Mouse (Mus musculus) intestine, postnatal 0 days (tissue): ENCODE measurements around the gene S1pr1. TPM values are rescaled to one million over a fixed set of nuclear protein-coding genes. Genes with fewer than 3 reads are reported as not detected.

ENCODE experiments used
- ATAC-seq: fragments of 200-750 bp; cut with Nextera tagmentation; 2 replicates; pipeline ENCODE4 v1.8.0; 2017; ENCODE audit warnings: mild to moderate bottlenecking, moderate TSS enrichment, moderate library complexity
- H3K27ac ChIP-seq: fragments of 300-500 bp; sonication (generic); 2 replicates; pipeline ENCODE4 v1.5.1; 2014; ENCODE audit warnings: mild to moderate bottlenecking, low read depth, low read length, moderate library complexity
- H3K27me3 ChIP-seq: fragments of 300-500 bp; sonication (generic); replicated peaks from 2 replicates; pipeline ENCODE4 v1.6.1; 2014; ENCODE audit warnings: low read length, mixed read lengths; ENCODE audit not compliant: control insufficient read depth, insufficient read depth
- H3K36me3 ChIP-seq: fragments of 300-500 bp; sonication (generic); 2 replicates; pipeline ENCODE4 v1.6.1; 2014; ENCODE audit warnings: mild to moderate bottlenecking, moderate library complexity; ENCODE audit not compliant: control insufficient read depth, insufficient read depth
- H3K4me1 ChIP-seq: fragments of 300-500 bp; sonication (generic); replicated peaks from 2 replicates; pipeline ENCODE4 v1.6.1; 2014; ENCODE audit warnings: antibody characterized with exemption, low read length, mixed read lengths; ENCODE audit not compliant: control insufficient read depth, insufficient read depth
- H3K4me2 ChIP-seq: fragments of 300-500 bp; sonication (generic); replicated peaks from 2 replicates; pipeline ENCODE4 v1.6.1; 2014; ENCODE audit warnings: low read depth, mild to moderate bottlenecking, moderate library complexity
- H3K4me3 ChIP-seq: fragments of 300-500 bp; sonication (generic); 2 replicates; pipeline ENCODE4 v1.5.1; 2014; ENCODE audit warnings: low read depth, low read length
- H3K9ac ChIP-seq: fragments of 300-500 bp; sonication (generic); 2 replicates; pipeline ENCODE4 v1.6.1; 2014; ENCODE audit warnings: mild to moderate bottlenecking, low read depth, low read length
- H3K9me3 ChIP-seq: fragments of 300-500 bp; sonication (generic); 2 replicates; pipeline ENCODE4 v1.6.1; 2016; ENCODE audit warnings: mixed run types; ENCODE audit not compliant: control insufficient read depth
- CTCF ChIP-seq: sonication (generic); IDR thresholded peaks from 2 replicates; pipeline ENCODE4 v1.5.1; 2016; ENCODE audit warnings: low read depth, mild to moderate bottlenecking, control low read depth, antibody characterized with exemption, moderate library complexity
- WGBS: fragments of 180-500 bp; shearing (Covaris S2); extraction: QIAGEN DNeasy Blood & Tissue Kit; methylation state at CpG from one replicate; pipeline ENCODE4 v1.1.7; 2014; 5-methylcytosine and 5-hydroxymethylcytosine counted together
- polyA plus RNA-seq: library from polyadenylated mRNA; unstranded; fragments of >200 nt; fragmentation: Nextera tagmentation; extraction: Ambion mirVana; gene quantifications from 2 replicates; pipeline ENCODE4 v1.2.1, GENCODE M21; 2015

The S1pr1 gene
- 7.6 and 8.3 TPM in 2 replicates for polyA plus RNA-seq

- WGBS = 3% methylated on average over 51 of the region's 51 CpGs
- TF ChIP-seq CTCF = peak; percentile 32; the same call in 1 of the 2 replicates
These were observed at the start of gene S1pr1 for GRCm38 (mm10) chr3:115714671-115715651. Gene S1pr1, minus strand, starts transcription at chr3:115715072.

DNA sequence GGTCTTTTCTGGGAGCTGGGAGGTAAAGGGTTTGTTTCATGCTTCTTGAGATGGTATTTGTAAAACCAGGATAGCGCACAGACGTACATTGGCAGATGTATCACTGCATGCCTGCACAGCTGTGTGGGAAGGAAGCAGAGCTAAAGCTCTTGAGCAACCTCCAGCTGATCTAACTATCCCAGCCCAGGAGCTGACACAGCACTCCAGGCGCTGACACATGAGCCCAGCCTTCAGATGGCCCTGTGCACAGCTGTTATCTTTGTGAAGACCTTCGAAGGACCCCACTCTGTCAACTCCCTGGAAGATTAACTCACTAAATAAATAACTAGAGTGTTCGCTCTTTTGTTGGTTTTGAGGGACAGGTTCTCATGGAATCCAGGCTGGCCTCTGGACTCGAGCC is 48.4 kb upstream of the S1pr1 start:
- Histone ChIP-seq H3K27ac (no peak overlapping the region), H3K9me3 (no peaks in the 10 kb centered on the region), H3K9ac (no peak overlapping the region), H3K4me3 (no peak overlapping the region), H3K4me2 (peak overlapping the region; percentile 14; the same call in 1 of the 2 replicates), H3K36me3 (no peaks in the 10 kb centered on the region), H3K27me3 (no peaks in the 10 kb centered on the region), H3K4me1 (no peaks in the 10 kb centered on the region; the same call in 1 of the 2 replicates)
- no peak for TF ChIP-seq CTCF
- 16% methylated on average over 6 of the region's 6 CpGs for WGBS
- peak; percentile 51; the same call in 1 of the 2 replicates for ATAC-seq

More at GRCm38 (mm10) chr3:115714671-115715651, at the start of gene S1pr1:
- H3K4me1 ChIP-seq = no peaks in the 10 kb centered on the region
- peak; percentile 47; the same call in 1 of the 2 replicates for ATAC-seq
- H3K9ac ChIP-seq = peak within 1 kb of the TSS; percentile 41
- peak within 1 kb of the TSS; percentile 87 for H3K4me2 ChIP-seq
- H3K36me3 ChIP-seq = no peaks in the 10 kb centered on the region
- H3K27me3 ChIP-seq = no peaks in the 10 kb centered on the region
- H3K4me3 ChIP-seq = peak within 1 kb of the TSS; percentile 53
- H3K27ac ChIP-seq = 0 out of 2 replicates have a peak within 1 kb of the TSS, but pooled peaks have one; percentile 11
- no peaks in the 10 kb centered on the region for H3K9me3 ChIP-seq

DNA sequence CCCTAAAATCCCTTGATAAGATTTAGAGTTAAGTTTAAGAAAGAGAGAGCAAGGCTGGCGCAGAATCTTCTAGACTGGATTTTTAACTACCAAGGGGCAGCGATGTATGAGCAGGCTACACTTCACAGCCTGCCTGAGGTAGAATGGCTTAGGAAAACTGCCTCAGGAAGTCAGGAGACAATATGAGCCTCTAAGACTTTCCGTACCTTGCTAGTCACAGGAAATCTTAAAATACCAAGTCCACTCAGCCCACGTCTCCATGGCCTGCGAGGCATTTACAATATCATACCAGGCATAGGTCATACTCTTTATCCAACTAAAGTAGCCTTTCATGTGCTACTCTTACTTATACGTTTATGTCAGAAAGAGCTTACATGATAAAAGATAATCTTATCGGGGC is 48.0 kb upstream of the S1pr1 start:
- Histone ChIP-seq H3K27ac (no peak overlapping the region), H3K4me1 (no peaks in the 10 kb centered on the region; the same call in 1 of the 2 replicates), H3K4me2 (peak overlapping the region; percentile 14; the same call in 1 of the 2 replicates), H3K27me3 (no peaks in the 10 kb centered on the region), H3K4me3 (no peak overlapping the region), H3K36me3 (no peaks in the 10 kb centered on the region), H3K9ac (no peak overlapping the region), H3K9me3 (no peaks in the 10 kb centered on the region)
- TF ChIP-seq CTCF = no peak
- no peak for ATAC-seq
- 51% methylated on average over 7 of the region's 7 CpGs for WGBS

GRCm38 (mm10) chr3:115759659-115760058 is 44.8 kb upstream of the S1pr1 start:
- H3K4me1 ChIP-seq = no peaks in the 10 kb centered on the region; the same call in 1 of the 2 replicates
- H3K9me3 ChIP-seq = no peaks in the 10 kb centered on the region
- H3K9ac ChIP-seq = no peak overlapping the region
- H3K4me2 ChIP-seq = no peak overlapping the region
- H3K36me3 ChIP-seq = no peaks in the 10 kb centered on the region
- WGBS = 94% methylated on average over 4 of the region's 4 CpGs
- no peak overlapping the region for H3K27ac ChIP-seq
- no peak overlapping the region for H3K4me3 ChIP-seq
- no peak for TF ChIP-seq CTCF
- ATAC-seq = no peak
- H3K27me3 ChIP-seq = no peaks in the 10 kb centered on the region

- Histone ChIP-seq H3K4me2 (peak overlapping the region; percentile 59), H3K9me3 (no peaks in the 10 kb centered on the region), H3K36me3 (no peaks in the 10 kb centered on the region), H3K27ac (no peak overlapping the region), H3K9ac (no peak overlapping the region), H3K4me3 (peak overlapping the region; percentile 13), H3K4me1 (no peaks in the 10 kb centered on the region; the same call in 1 of the 2 replicates), H3K27me3 (no peaks in the 10 kb centered on the region)
- no peak for TF ChIP-seq CTCF
- WGBS = 8% methylated on average over 9 of the region's 9 CpGs
- peak; percentile 69 for ATAC-seq
These were observed 43.6 kb upstream of the S1pr1 start for GRCm38 (mm10) chr3:115758455-115758912.

GRCm38 (mm10) chr3:115754466-115754865 is 39.6 kb upstream of the S1pr1 start:
- Histone ChIP-seq H3K4me2 (no peak overlapping the region), H3K9ac (no peak overlapping the region), H3K27ac (no peak overlapping the region), H3K9me3 (no peaks in the 10 kb centered on the region), H3K27me3 (no peaks in the 10 kb centered on the region), H3K4me1 (no peaks in the 10 kb centered on the region; the same call in 1 of the 2 replicates), H3K4me3 (no peak overlapping the region), H3K36me3 (no peaks in the 10 kb centered on the region)
- 39% methylated on average over 8 of the region's 8 CpGs for WGBS
- no peak for ATAC-seq
- TF ChIP-seq CTCF = no peak
